Mouse (Mus musculus) embryonic facial prominence, embryonic 15.5 days (tissue): ENCODE results near the gene Cdc42ep5. TPM values are rescaled to one million over a fixed set of nuclear protein-coding genes. Genes with fewer than 3 reads are reported as not detected.

ENCODE experiments used
- ATAC-seq: fragments of 200-750 bp; cut with Nextera tagmentation; 2 replicates; pipeline ENCODE4 v1.8.0; 2017; ENCODE audit warnings: low read depth, moderate TSS enrichment; ENCODE audit not compliant: insufficient number of reproducible peaks, low FRiP score, low TSS enrichment
- H3K27ac ChIP-seq: fragments of 300-500 bp; sonication (generic); replicated peaks from 2 replicates; pipeline ENCODE4 v1.5.1; 2015; ENCODE audit warnings: mild to moderate bottlenecking, inconsistent platforms
- H3K27me3 ChIP-seq: fragments of 300-500 bp; sonication (generic); 2 replicates; pipeline ENCODE4 v1.6.1; 2015; ENCODE audit warnings: inconsistent platforms
- H3K36me3 ChIP-seq: fragments of 300-500 bp; sonication (generic); 2 replicates; pipeline ENCODE4 v1.6.1; 2015; ENCODE audit warnings: mild to moderate bottlenecking, inconsistent platforms
- H3K4me1 ChIP-seq: fragments of 300-500 bp; sonication (generic); 2 replicates; pipeline ENCODE4 v1.6.1; 2015; ENCODE audit warnings: inconsistent platforms
- H3K4me2 ChIP-seq: fragments of 300-500 bp; sonication (generic); replicated peaks from 2 replicates; pipeline ENCODE4 v1.6.1; 2015; ENCODE audit warnings: mild to moderate bottlenecking, inconsistent platforms
- H3K4me3 ChIP-seq: fragments of 300-500 bp; sonication (generic); replicated peaks from 2 replicates; pipeline ENCODE4 v1.5.1; 2015; ENCODE audit warnings: mild to moderate bottlenecking, inconsistent platforms
- H3K9ac ChIP-seq: fragments of 300-500 bp; sonication (generic); 2 replicates; pipeline ENCODE4 v1.6.1; 2015; ENCODE audit warnings: inconsistent platforms
- H3K9me3 ChIP-seq: fragments of 300-500 bp; sonication (generic); replicated peaks from 2 replicates; pipeline ENCODE4 v1.6.1; 2016; ENCODE audit warnings: inconsistent platforms
- WGBS: fragments of 180-500 bp; shearing (Covaris S2); methylation state at CpG from one replicate; pipeline ENCODE4 v1.1.7; 2015; 5-methylcytosine and 5-hydroxymethylcytosine counted together
- polyA plus RNA-seq: library from polyadenylated mRNA; unstranded; fragments of >200 nt; fragmentation: Nextera tagmentation; extraction: Ambion mirVana; gene quantifications from 2 replicates; pipeline ENCODE4 v1.2.1, GENCODE M21; 2015

The Cdc42ep5 gene
- polyA plus RNA-seq, 1 experiment from 2014 or later = 63.2 TPM

GRCm38 (mm10) chr7:4134911-4135310, 29.7 kb downstream of the Cdc42ep5 start:
- Histone ChIP-seq H3K4me1 (peaks cover 19% of the 10 kb centered on the region), H3K4me3 (no peak overlapping the region), H3K4me2 (no peak overlapping the region), H3K27me3 (no peaks in the 10 kb centered on the region), H3K36me3 (peaks cover 14% of the 10 kb centered on the region), H3K27ac (no peak overlapping the region), H3K9me3 (no peaks in the 10 kb centered on the region), H3K9ac (no peak overlapping the region)
- no peak for ATAC-seq
- WGBS = 89% methylated on average over 5 of the region's 5 CpGs

- ATAC-seq = no peak
- 83% methylated on average over 7 of the region's 7 CpGs for WGBS
- H3K36me3 ChIP-seq = no peaks in the 10 kb centered on the region
Observed at GRCm38 (mm10) chr7:4132998-4133397, 31.7 kb downstream of the Cdc42ep5 start.

GRCm38 (mm10) chr7:4132581-4132980, 32.1 kb downstream of the Cdc42ep5 start:
- no peaks in the 10 kb centered on the region for H3K27me3 ChIP-seq
- H3K9ac ChIP-seq = no peak overlapping the region
- WGBS = 89% methylated on average over 3 of the region's 3 CpGs
- no peak overlapping the region for H3K4me3 ChIP-seq
- no peaks in the 10 kb centered on the region for H3K36me3 ChIP-seq
- H3K9me3 ChIP-seq = no peaks in the 10 kb centered on the region
- peaks cover 8% of the 10 kb centered on the region for H3K4me1 ChIP-seq
- H3K27ac ChIP-seq = no peak overlapping the region
- H3K4me2 ChIP-seq = no peak overlapping the region
- ATAC-seq = no peak

More at GRCm38 (mm10) chr7:4132998-4133397, 31.7 kb downstream of the Cdc42ep5 start:
- Histone ChIP-seq H3K4me2 (no peak overlapping the region), H3K4me1 (peaks cover 12% of the 10 kb centered on the region), H3K27me3 (no peaks in the 10 kb centered on the region), H3K9ac (no peak overlapping the region), H3K9me3 (no peaks in the 10 kb centered on the region), H3K27ac (no peak overlapping the region), H3K4me3 (no peak overlapping the region)

- H3K9me3 ChIP-seq = no peaks in the 10 kb centered on the region
- WGBS = 88% methylated on average over 8 of the region's 8 CpGs
- no peak for ATAC-seq
Observed at GRCm38 (mm10) chr7:4131964-4132363, 32.7 kb downstream of the Cdc42ep5 start.

GRCm38 (mm10) chr7:4130686-4131452, 33.8 kb downstream of the Cdc42ep5 start:
- WGBS = 36% methylated on average over 13 of the region's 13 CpGs
- Histone ChIP-seq H3K36me3 (no peaks in the 10 kb centered on the region), H3K4me3 (no peak overlapping the region), H3K9me3 (no peaks in the 10 kb centered on the region), H3K9ac (no peak overlapping the region), H3K27me3 (no peaks in the 10 kb centered on the region), H3K4me1 (peaks cover 7% of the 10 kb centered on the region; the same call in 1 of the 2 replicates), H3K27ac (0 out of 2 replicates have a peak overlapping the region, but pooled peaks have one; percentile 17), H3K4me2 (peak overlapping the region; percentile 24; the same call in 1 of the 2 replicates)
- peak; percentile 17; the same call in 1 of the 2 replicates for ATAC-seq

More at GRCm38 (mm10) chr7:4131964-4132363, 32.7 kb downstream of the Cdc42ep5 start:
- Histone ChIP-seq H3K36me3 (no peaks in the 10 kb centered on the region), H3K4me1 (peaks cover 7% of the 10 kb centered on the region; the same call in 1 of the 2 replicates), H3K27ac (no peak overlapping the region), H3K4me3 (no peak overlapping the region), H3K4me2 (no peak overlapping the region), H3K27me3 (no peaks in the 10 kb centered on the region), H3K9ac (no peak overlapping the region)

- Histone ChIP-seq H3K4me1 (peaks cover 16% of the 10 kb centered on the region), H3K9ac (no peak overlapping the region; the same call in 1 of the 2 replicates), H3K27me3 (no peaks in the 10 kb centered on the region), H3K4me2 (no peak overlapping the region), H3K36me3 (no peaks in the 10 kb centered on the region), H3K27ac (no peak overlapping the region), H3K4me3 (no peak overlapping the region), H3K9me3 (no peaks in the 10 kb centered on the region)
- WGBS = 34% methylated on average over 6 of the region's 6 CpGs
- no peak for ATAC-seq
Observed at GRCm38 (mm10) chr7:4128860-4129259, 35.8 kb downstream of the Cdc42ep5 start.

GRCm38 (mm10) chr7:4127894-4128293, 36.8 kb downstream of the Cdc42ep5 start:
- H3K4me3 ChIP-seq = no peak overlapping the region
- H3K4me1 ChIP-seq = peaks cover 16% of the 10 kb centered on the region
- no peak for ATAC-seq
- 80% methylated on average over 4 of the region's 4 CpGs for WGBS
- H3K9me3 ChIP-seq = no peaks in the 10 kb centered on the region
- no peak overlapping the region for H3K27ac ChIP-seq
- no peaks in the 10 kb centered on the region for H3K36me3 ChIP-seq
- H3K4me2 ChIP-seq = no peak overlapping the region
- H3K9ac ChIP-seq = no peak overlapping the region
- no peaks in the 10 kb centered on the region for H3K27me3 ChIP-seq

- H3K36me3 ChIP-seq = no peaks in the 10 kb centered on the region
- H3K27me3 ChIP-seq = no peaks in the 10 kb centered on the region
- no peak overlapping the region for H3K4me3 ChIP-seq
- H3K4me2 ChIP-seq = no peak overlapping the region
- no peaks in the 10 kb centered on the region for H3K9me3 ChIP-seq
- ATAC-seq = no peak
- peaks cover 16% of the 10 kb centered on the region for H3K4me1 ChIP-seq
- H3K27ac ChIP-seq = no peak overlapping the region
- WGBS = 89% methylated on average over 11 of the region's 11 CpGs
- H3K9ac ChIP-seq = no peak overlapping the region
Observed at GRCm38 (mm10) chr7:4126992-4127785, 37.5 kb downstream of the Cdc42ep5 start.

GRCm38 (mm10) chr7:4125306-4125705, 39.4 kb downstream of the Cdc42ep5 start:
- peaks cover 14% of the 10 kb centered on the region for H3K4me1 ChIP-seq
- H3K4me2 ChIP-seq = no peak overlapping the region
- H3K9ac ChIP-seq = no peak overlapping the region
- 23% methylated on average over 9 of the region's 9 CpGs for WGBS
- H3K36me3 ChIP-seq = no peaks in the 10 kb centered on the region
- peaks cover 2% of the 10 kb centered on the region; the same call in 1 of the 2 replicates for H3K27me3 ChIP-seq
- ATAC-seq = no peak
- no peak overlapping the region for H3K27ac ChIP-seq
- no peak overlapping the region for H3K4me3 ChIP-seq
- no peaks in the 10 kb centered on the region for H3K9me3 ChIP-seq

- no peak overlapping the region for H3K9ac ChIP-seq
- H3K4me3 ChIP-seq = no peak overlapping the region
- ATAC-seq = no peak
- H3K36me3 ChIP-seq = no peaks in the 10 kb centered on the region
- H3K27ac ChIP-seq = no peak overlapping the region
- peaks cover 6% of the 10 kb centered on the region for H3K27me3 ChIP-seq
- peaks cover 18% of the 10 kb centered on the region for H3K4me1 ChIP-seq
- 14% methylated on average over 5 of the region's 5 CpGs for WGBS
- H3K4me2 ChIP-seq = peak overlapping the region; percentile 41
- H3K9me3 ChIP-seq = no peaks in the 10 kb centered on the region
Observed at GRCm38 (mm10) chr7:4124856-4125255, 39.8 kb downstream of the Cdc42ep5 start.

- H3K27ac ChIP-seq = no peak overlapping the region
- under 1% methylated on average over 10 of the region's 10 CpGs for WGBS
- ATAC-seq = 0 out of 2 replicates have a peak, but pooled peaks have one; percentile 16
- no peak overlapping the region for H3K9ac ChIP-seq
- no peaks in the 10 kb centered on the region for H3K9me3 ChIP-seq
- H3K4me2 ChIP-seq = peak overlapping the region; percentile 41
- no peaks in the 10 kb centered on the region for H3K36me3 ChIP-seq
- H3K4me1 ChIP-seq = peaks cover 24% of the 10 kb centered on the region
- H3K4me3 ChIP-seq = peak overlapping the region; percentile 20; the same call in 1 of the 2 replicates
- H3K27me3 ChIP-seq = peaks cover 11% of the 10 kb centered on the region
Observed at GRCm38 (mm10) chr7:4124315-4124759, 40.3 kb downstream of the Cdc42ep5 start.
